Mouse (Mus musculus) cerebellum, adult 9-11 months (tissue): ENCODE measurements at regions not wholly inside any gene's neighbourhood (a gene's known extent, or its start where the extent isn't known, plus 50 kb on each side); places are given as distances from the start of the nearest gene placed in this dataset.
"Not testable (repeated sequence)": the region's sequence is repeated elsewhere in the genome, so short reads cannot be mapped to it uniquely, and the experiment has no call there.

Experiments used
- DNase-seq: peaks from one replicate; pipeline ENCODE4 v3.0.0; 2022

GRCm38 (mm10) chr13:5920422-5920821 is 59.1 kb downstream of the Klf6 start:
- no peak for DNase-seq

- DNase-seq, result no peak
Measured at GRCm38 (mm10) chr13:5931433-5931832, 70.2 kb downstream of the Klf6 start.

GRCm38 (mm10) chr13:5937436-5937835 is 76.2 kb downstream of the Klf6 start:
- DNase-seq, result no peak

GRCm38 (mm10) chr13:5937970-5938369 is 76.7 kb downstream of the Klf6 start:
- no peak for DNase-seq

GRCm38 (mm10) chr13:5939368-5939767 is 78.1 kb downstream of the Klf6 start:
- no peak for DNase-seq

GRCm38 (mm10) chr13:5952863-5953262 is 91.6 kb downstream of the Klf6 start:
- DNase-seq, result no peak

GRCm38 (mm10) chr13:5955121-5955520 is 93.8 kb downstream of the Klf6 start:
- not testable (repeated sequence) for DNase-seq

GRCm38 (mm10) chr13:5956145-5956544 is 94.9 kb downstream of the Klf6 start:
- no peak for DNase-seq

- no peak for DNase-seq
Measured at GRCm38 (mm10) chr13:5962947-5963346, 101.7 kb downstream of the Klf6 start.

- no peak for DNase-seq
Measured at GRCm38 (mm10) chr13:5964626-5965025, 103.3 kb downstream of the Klf6 start.

- DNase-seq, result no peak
Measured at GRCm38 (mm10) chr13:5978615-5979014, 117.3 kb downstream of the Klf6 start.

- DNase-seq, result no peak
Measured at GRCm38 (mm10) chr13:5987491-5987890, 126.2 kb downstream of the Klf6 start.

- DNase-seq, result no peak
Measured at GRCm38 (mm10) chr13:5988407-5988806, 127.1 kb downstream of the Klf6 start.

- DNase-seq, result no peak
Measured at GRCm38 (mm10) chr13:6000559-6001217, 139.4 kb downstream of the Klf6 start.

- no peak for DNase-seq
Measured at GRCm38 (mm10) chr13:6001218-6001564, 139.9 kb downstream of the Klf6 start.

- no peak for DNase-seq
Measured at GRCm38 (mm10) chr13:6005901-6006300, 144.6 kb downstream of the Klf6 start.

- no peak for DNase-seq
Measured at GRCm38 (mm10) chr13:6009671-6010070, 148.4 kb downstream of the Klf6 start.

GRCm38 (mm10) chr13:6027207-6027606 is 165.9 kb downstream of the Klf6 start:
- no peak for DNase-seq

GRCm38 (mm10) chr13:6028878-6029277 is 167.6 kb downstream of the Klf6 start:
- no peak for DNase-seq

- DNase-seq, result no peak
Measured at GRCm38 (mm10) chr13:6029461-6029860, 168.2 kb downstream of the Klf6 start.

- no peak for DNase-seq
Measured at GRCm38 (mm10) chr13:6030128-6030527, 168.8 kb downstream of the Klf6 start.

GRCm38 (mm10) chr13:6040132-6040531 is 178.8 kb downstream of the Klf6 start:
- no peak for DNase-seq

- no peak for DNase-seq
Measured at GRCm38 (mm10) chr13:6040663-6041062, 179.4 kb downstream of the Klf6 start.

- DNase-seq, result no peak
Measured at GRCm38 (mm10) chr13:6042495-6042894, 181.2 kb downstream of the Klf6 start.

- no peak for DNase-seq
Measured at GRCm38 (mm10) chr13:6059515-6060228, 198.4 kb downstream of the Klf6 start.
